ENCODE assay signal across 8 mouse cellular contexts in the genomic region with DNA sequence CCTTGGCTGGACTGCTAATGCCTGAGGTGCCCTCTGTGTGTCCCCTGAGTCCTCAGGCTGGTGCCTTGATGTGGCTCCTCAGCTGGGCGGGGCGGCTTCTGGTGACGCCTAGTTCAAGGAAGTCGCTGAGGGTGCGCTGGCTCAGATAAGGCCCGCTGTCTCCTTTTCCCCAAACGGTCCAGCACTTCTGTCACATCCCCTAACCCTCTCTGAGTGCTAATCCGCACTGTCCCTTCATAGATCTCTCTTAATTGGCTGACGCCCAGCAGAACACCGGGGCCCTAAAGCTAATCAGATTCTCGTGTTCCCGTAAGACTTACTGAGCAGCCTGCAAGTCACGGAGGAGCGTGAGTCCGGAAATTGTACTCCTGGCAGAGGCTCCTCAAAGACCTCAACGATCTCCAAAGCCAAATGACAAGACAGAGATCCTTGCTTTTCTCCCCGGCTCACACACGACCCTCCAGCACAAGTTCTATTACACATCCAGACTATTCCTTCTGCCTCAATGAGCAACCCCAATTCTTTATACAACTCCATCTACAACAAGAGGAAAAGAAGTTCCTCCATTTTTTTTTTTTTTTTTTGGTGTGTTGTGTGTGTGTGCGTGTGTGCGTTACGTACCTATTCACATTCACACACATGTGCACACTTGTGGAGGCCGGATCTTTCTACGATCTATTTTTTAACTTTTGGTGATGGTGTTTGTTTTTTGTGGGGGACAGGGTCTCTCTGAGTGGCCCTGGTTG. TPM values are rescaled to one million over a fixed set of nuclear protein-coding genes. Genes with fewer than 3 reads are reported as not detected.
DNase-seq lines count a peak whose midpoint lies in the region; ATAC-seq and TF ChIP-seq lines count a peak whose summit lies in the region.

No protein-coding gene starts in this region.

- TF ChIP-seq CTCF in heart, adult 2 months (IDR thresholded peaks at IDR 0.05) = no peak
- TF ChIP-seq CTCF in left cerebral cortex, adult 2 months (IDR thresholded peaks at IDR 0.05) = no peak

- TF ChIP-seq POLR2A in heart, adult 2 months (IDR thresholded peaks at IDR 0.05; ENCODE audit: insufficient read depth, low read depth, low read length) = no peak

- H3K9me3 ChIP-seq in intestine, embryonic 16.5 days (ENCODE audit: control insufficient read depth, low read length) = no peaks in the 10 kb centered on the region

- H3K27ac ChIP-seq in heart, adult 2 months = peak overlapping the region; percentile 47
- H3K27ac ChIP-seq in intestine, embryonic 16.5 days (ENCODE audit: low read length) = no peak overlapping the region
- H3K27ac ChIP-seq in left cerebral cortex, adult 2 months = no peak overlapping the region

- intact Hi-C loops in heart, adult 2 months (cut with DNase I) = no loop called here
- intact Hi-C loops in heart, postnatal 25 days (cut with DNase I) = no loop called here
- intact Hi-C loops in left cerebral cortex, adult 2 months (cut with DNase I) = no loop called here
- intact Hi-C loops in left cerebral cortex, postnatal 14 days (cut with DNase I) = no loop called here

- H3K36me3 ChIP-seq in heart, adult 2 months (ENCODE audit: control insufficient read depth, insufficient read depth, low read length) = no peaks in the 10 kb centered on the region
- no peaks in the 10 kb centered on the region for H3K36me3 ChIP-seq in intestine, embryonic 16.5 days (ENCODE audit: control insufficient read depth, insufficient read depth, low read length)

- 0 out of 2 replicates have a peak overlapping the region, but pooled peaks have one; percentile 1 for H3K9ac ChIP-seq in heart, adult 2 months (ENCODE audit: low read depth, low read length)
- no peak overlapping the region for H3K9ac ChIP-seq in intestine, embryonic 16.5 days (ENCODE audit: low read depth, low read length)

- TF ChIP-seq EP300 in heart, adult 2 months (IDR thresholded peaks at IDR 0.05; ENCODE audit: insufficient read depth, low read depth, low read length) = no peak

- H3K4me1 ChIP-seq in heart, adult 2 months (ENCODE audit: control insufficient read depth, insufficient read depth, low read length) = peaks cover 25% of the 10 kb centered on the region
- H3K4me1 ChIP-seq in intestine, embryonic 16.5 days (ENCODE audit: control insufficient read depth, insufficient read depth, low read length) = peaks cover 6% of the 10 kb centered on the region

- H3K79me2 ChIP-seq in heart, adult 2 months (replicated peaks; ENCODE audit: control insufficient read depth, insufficient read depth, low read length) = peaks cover 7% of the 10 kb centered on the region

- no peak overlapping the region for H3K4me2 ChIP-seq in intestine, embryonic 16.5 days (ENCODE audit: low read depth, low read length)

- no peak overlapping the region; the same call in 1 of the 2 replicates for H3K4me3 ChIP-seq in heart, adult 2 months
- no peak overlapping the region for H3K4me3 ChIP-seq in intestine, embryonic 16.5 days (ENCODE audit: low read length)
- no peak overlapping the region for H3K4me3 ChIP-seq in left cerebral cortex, adult 2 months

- ATAC-seq in intestine, embryonic 16.5 days = peak; percentile 68
- ATAC-seq in monocyte, adult 5-6 weeks (replicated peaks; ENCODE audit: insufficient number of reproducible peaks, low FRiP score, low TSS enrichment, poor library complexity, severe bottlenecking) = peak; percentile 80

- H3K27me3 ChIP-seq in heart, adult 2 months (ENCODE audit: control insufficient read depth, insufficient read depth, low read length) = no peaks in the 10 kb centered on the region
- no peaks in the 10 kb centered on the region for H3K27me3 ChIP-seq in intestine, embryonic 16.5 days (replicated peaks; ENCODE audit: control insufficient read depth, insufficient read depth, low read length)

- DNase-seq in heart, adult 2 months = peak; percentile 47 to 53
- DNase-seq in heart, postnatal 25 days (ENCODE audit: low spot score) = no peak
- peak; percentile 67 for DNase-seq in cerebellum, adult 11-12 months
- DNase-seq in left cerebral cortex, adult 2 months (ENCODE audit: extremely low spot score in 1 of 2, low spot score in 2 of 2) = no peak
- DNase-seq in adrenal gland, postnatal 14 days = no peak
- no peak for DNase-seq in left cerebral cortex, postnatal 14 days (ENCODE audit: low spot score in 2 of 2)

- WGBS in heart, adult 2 months = 25% methylated on average over 23 of the region's 23 CpGs
- WGBS in intestine, embryonic 16.5 days = 60% methylated on average over 23 of the region's 23 CpGs

RNA-seq across cellular contexts. Expression of gene Hk1, which starts 52.0 kb away (rescaled TPM):
- 100 to 1,000 TPM; 120 TPM for total RNA-seq in heart, adult 2 months (2021)
- polyA plus RNA-seq in heart, adult 2 months (2012; rRNA removed) = 71.0 and 81.9 TPM in 2 replicates
- total RNA-seq in heart, postnatal 25 days (2021) = 100 to 1,000 TPM; 123 to 142 TPM
- polyA plus RNA-seq in intestine, embryonic 16.5 days (2015; fragmentation: Nextera tagmentation; extraction: Ambion mirVana) = 25.5 and 27.6 TPM in 2 replicates
- total RNA-seq in monocyte, adult 5-6 weeks (2017) = 33.1 to 66.9 TPM (median 39.5 TPM) in 3 replicates
- 100 to 1,000 TPM; 298 to 310 TPM for total RNA-seq in left cerebral cortex, adult 2 months (2021)
- 26.0 and 31.1 TPM in 2 replicates for total RNA-seq in adrenal gland, postnatal 14 days (2021)
- 100 to 1,000 TPM; 321 to 322 TPM for total RNA-seq in left cerebral cortex, postnatal 14 days (2021)

Comparison
In these comparisons a context has a peak if more than half of its experiments do, and no peak if none do; other contexts are left out.
1. DNase-seq: peak in heart, adult 2 months (2 of 2) and cerebellum, adult 11-12 months (single experiment); none in heart, postnatal 25 days (single experiment), left cerebral cortex, adult 2 months (0 of 2), adrenal gland, postnatal 14 days (single experiment) and left cerebral cortex, postnatal 14 days (0 of 2).